Mouse (Mus musculus) embryonic fibroblast, embryonic 13.5 days (primary cell): ENCODE results near the gene Pacsin1.

Experiments used
- CTCF ChIP-seq: IDR thresholded peaks from 2 replicates; pipeline ENCODE4 v1.5.1; 2011; ENCODE audit warnings: mild to moderate bottlenecking, control low read depth, low read length, moderate library complexity, borderline replicate concordance; ENCODE audit not compliant: insufficient read depth
- POLR2A ChIP-seq: IDR thresholded peaks from 2 replicates; pipeline ENCODE4 v1.6.1; 2011; ENCODE audit warnings: low read depth, mild to moderate bottlenecking, control low read depth, low read length, moderate library complexity

DNA sequence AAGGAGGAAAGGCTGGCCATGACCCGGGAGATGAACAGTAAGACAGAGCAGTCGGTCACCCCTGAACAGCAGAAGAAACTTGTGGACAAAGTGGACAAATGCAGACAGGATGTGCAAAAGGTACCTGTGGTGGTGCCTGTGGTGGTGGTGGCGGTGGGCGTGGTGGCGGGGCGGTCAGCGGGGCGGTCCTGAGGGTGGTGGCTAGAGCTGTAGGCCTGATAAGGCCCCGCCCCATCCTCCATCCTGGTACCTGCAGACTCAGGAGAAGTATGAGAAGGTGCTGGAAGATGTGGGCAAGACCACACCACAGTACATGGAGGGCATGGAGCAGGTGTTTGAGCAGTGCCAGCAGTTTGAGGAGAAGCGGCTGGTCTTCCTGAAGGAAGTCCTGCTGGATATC, 50.4 kb downstream of the Pacsin1 start:
- TF ChIP-seq POLR2A, result no peak
- no peak for TF ChIP-seq CTCF
